Mouse (Mus musculus): ENCODE measurements around the gene Ola1. TPM values are rescaled to one million over a fixed set of nuclear protein-coding genes. Genes with fewer than 3 reads are reported as not detected.

Ola1 gene
- polyA plus RNA-seq, 1 experiment from 2014 or later: 64.1 TPM

DNA sequence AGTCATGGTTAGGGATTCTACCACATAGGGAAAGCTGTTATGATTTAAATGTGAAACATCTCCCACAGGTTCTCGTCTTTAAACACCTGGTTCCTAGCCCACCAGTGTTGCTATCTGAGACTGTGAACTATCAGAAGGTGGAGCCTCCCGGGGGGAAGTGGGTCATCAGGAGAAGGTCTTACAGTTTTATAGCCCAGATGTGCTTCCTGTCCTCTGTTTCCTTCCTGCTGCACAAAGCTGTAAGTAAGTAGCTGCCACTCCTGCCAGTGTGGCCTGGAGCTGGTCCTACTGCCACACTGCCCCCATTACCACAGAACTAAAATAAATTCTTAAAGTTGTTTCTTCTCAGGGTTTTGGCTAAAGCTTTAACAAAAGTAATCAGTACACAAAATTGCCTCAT is 72.6 kb downstream of the Ola1 start:
- Histone ChIP-seq H3K27me3 (replicated peaks) (no peaks in the 10 kb centered on the region), H3K4me1 (0 out of 2 replicates have a peak, but pooled peaks cover 3% of the 10 kb centered on the region), H3K9me3 (no peaks in the 10 kb centered on the region), H3K27ac (replicated peaks) (no peak overlapping the region), H3K4me2 (no peak overlapping the region), H3K4me3 (no peak overlapping the region), H3K9ac (no peak overlapping the region), H3K36me3 (peaks cover 3% of the 10 kb centered on the region; the same call in 1 of the 2 replicates)
- WGBS: 68% methylated on average over 2 of the region's 2 CpGs
- no peak for ATAC-seq (ENCODE audit: extremely low read depth, insufficient number of reproducible peaks, low FRiP score, low TSS enrichment)

DNA sequence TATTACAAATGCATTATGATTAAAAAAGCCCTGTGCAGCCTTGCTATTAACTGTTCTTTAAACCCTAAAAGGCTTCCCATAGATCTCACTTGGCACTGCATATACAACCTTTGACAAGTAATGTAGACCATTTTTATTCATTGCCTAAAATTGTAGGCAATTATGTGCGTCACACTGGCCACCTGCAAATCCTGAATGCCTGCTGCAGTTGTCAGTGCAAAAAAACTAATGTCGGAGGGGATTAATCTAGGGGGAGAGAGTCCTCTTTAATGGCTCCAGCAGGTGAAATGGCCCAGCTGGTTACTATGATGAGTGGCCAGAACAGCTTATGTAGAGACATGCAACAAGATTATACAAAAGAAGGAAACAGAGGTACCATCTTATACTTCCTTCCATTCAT is 75.0 kb downstream of the Ola1 start:
- Histone ChIP-seq H3K27ac (replicated peaks) (no peak overlapping the region), H3K4me1 (0 out of 2 replicates have a peak, but pooled peaks cover 3% of the 10 kb centered on the region), H3K36me3 (peaks cover 4% of the 10 kb centered on the region; the same call in 1 of the 2 replicates), H3K9me3 (no peaks in the 10 kb centered on the region), H3K27me3 (replicated peaks) (no peaks in the 10 kb centered on the region), H3K4me3 (no peak overlapping the region), H3K9ac (no peak overlapping the region), H3K4me2 (no peak overlapping the region)
- no peak for ATAC-seq (ENCODE audit: extremely low read depth, insufficient number of reproducible peaks, low FRiP score, low TSS enrichment)
- 75% methylated on average over 2 of the region's 2 CpGs for WGBS

GRCm38 (mm10) chr2:73142832-73143470 is 75.8 kb downstream of the Ola1 start:
- no peak overlapping the region for H3K4me3 ChIP-seq
- H3K4me2 ChIP-seq: no peak overlapping the region
- H3K36me3 ChIP-seq: peaks cover 4% of the 10 kb centered on the region; the same call in 1 of the 2 replicates
- no peak overlapping the region for H3K9ac ChIP-seq
- 0 out of 2 replicates have a peak, but pooled peaks cover 3% of the 10 kb centered on the region for H3K4me1 ChIP-seq
- H3K9me3 ChIP-seq: no peaks in the 10 kb centered on the region
- 66% methylated on average over 7 of the region's 7 CpGs for WGBS
- no peak for ATAC-seq (ENCODE audit: extremely low read depth, insufficient number of reproducible peaks, low FRiP score, low TSS enrichment)
- H3K27me3 ChIP-seq (replicated peaks): no peaks in the 10 kb centered on the region
- no peak overlapping the region for H3K27ac ChIP-seq (replicated peaks)

GRCm38 (mm10) chr2:73132897-73133296 is 85.8 kb downstream of the Ola1 start:
- peaks cover 7% of the 10 kb centered on the region; the same call in 1 of the 2 replicates for H3K36me3 ChIP-seq
- no peaks in the 10 kb centered on the region for H3K4me1 ChIP-seq
- 89% methylated on average over 2 of the region's 2 CpGs for WGBS
- no peak overlapping the region for H3K27ac ChIP-seq (replicated peaks)
- H3K4me3 ChIP-seq: no peak overlapping the region
- no peaks in the 10 kb centered on the region for H3K27me3 ChIP-seq (replicated peaks)
- no peak overlapping the region for H3K4me2 ChIP-seq
- H3K9ac ChIP-seq: no peak overlapping the region
- no peaks in the 10 kb centered on the region for H3K9me3 ChIP-seq
- ATAC-seq (ENCODE audit: extremely low read depth, insufficient number of reproducible peaks, low FRiP score, low TSS enrichment): no peak

DNA sequence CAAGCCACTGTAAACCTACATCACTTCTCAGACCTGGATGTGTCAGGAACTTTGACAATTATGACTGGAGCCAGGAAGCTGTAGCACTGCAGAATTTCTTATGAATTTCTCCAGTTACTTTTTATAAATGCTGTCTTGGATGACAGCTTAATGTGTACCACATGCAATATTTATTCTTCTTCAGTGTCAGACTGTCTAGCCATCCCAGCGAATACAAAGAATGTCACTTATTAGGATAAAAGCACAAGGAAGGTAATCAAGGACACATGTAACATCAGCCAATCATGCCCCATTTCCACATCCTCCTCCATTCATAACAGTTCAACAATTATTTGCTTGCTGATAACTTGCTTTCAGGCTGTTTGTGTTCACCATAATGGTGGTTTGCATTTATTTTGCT is 91.0 kb downstream of the Ola1 start:
- Histone ChIP-seq H3K9ac (no peak overlapping the region), H3K4me3 (no peak overlapping the region), H3K4me2 (no peak overlapping the region), H3K4me1 (no peaks in the 10 kb centered on the region), H3K9me3 (no peaks in the 10 kb centered on the region), H3K27ac (replicated peaks) (no peak overlapping the region), H3K27me3 (replicated peaks) (no peaks in the 10 kb centered on the region), H3K36me3 (no peaks in the 10 kb centered on the region)
- no peak for ATAC-seq (ENCODE audit: extremely low read depth, insufficient number of reproducible peaks, low FRiP score, low TSS enrichment)
- 74% methylated on average over 1 of the region's 1 CpGs for WGBS

DNA sequence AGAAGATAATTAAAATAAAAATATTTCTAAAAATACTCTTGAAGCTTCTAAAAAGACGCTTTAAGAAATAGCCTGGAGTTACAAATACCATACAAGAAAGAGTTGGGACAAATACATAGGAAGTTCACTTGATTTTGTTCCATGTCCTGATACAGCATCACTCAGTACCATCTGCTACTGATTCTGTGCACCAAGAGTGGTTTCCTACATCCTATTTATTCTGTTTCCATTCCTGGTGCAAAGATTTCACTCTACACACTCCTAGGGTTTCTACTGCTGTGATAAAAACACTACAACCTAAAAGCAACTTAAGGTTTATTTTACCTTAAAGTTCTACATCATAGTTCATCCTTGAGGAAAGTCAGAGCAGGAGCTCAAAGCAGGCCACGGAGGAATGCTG is 99.9 kb downstream of the Ola1 start:
- Histone ChIP-seq H3K9ac (no peak overlapping the region), H3K4me3 (no peak overlapping the region), H3K27me3 (replicated peaks) (no peaks in the 10 kb centered on the region), H3K4me1 (no peaks in the 10 kb centered on the region), H3K9me3 (no peaks in the 10 kb centered on the region), H3K27ac (replicated peaks) (no peak overlapping the region), H3K4me2 (no peak overlapping the region), H3K36me3 (no peaks in the 10 kb centered on the region)
- ATAC-seq (ENCODE audit: extremely low read depth, insufficient number of reproducible peaks, low FRiP score, low TSS enrichment): no peak
- 93% methylated on average over 2 of the region's 2 CpGs for WGBS

- Histone ChIP-seq H3K27me3 (replicated peaks) (no peaks in the 10 kb centered on the region), H3K4me1 (no peaks in the 10 kb centered on the region), H3K27ac (replicated peaks) (no peak overlapping the region), H3K9me3 (no peaks in the 10 kb centered on the region), H3K4me3 (no peak overlapping the region), H3K9ac (no peak overlapping the region), H3K4me2 (no peak overlapping the region), H3K36me3 (no peaks in the 10 kb centered on the region)
- 71% methylated on average over 5 of the region's 5 CpGs for WGBS
- ATAC-seq (ENCODE audit: extremely low read depth, insufficient number of reproducible peaks, low FRiP score, low TSS enrichment): no peak
These were observed 111.6 kb downstream of the Ola1 start for GRCm38 (mm10) chr2:73107089-73107488.

DNA sequence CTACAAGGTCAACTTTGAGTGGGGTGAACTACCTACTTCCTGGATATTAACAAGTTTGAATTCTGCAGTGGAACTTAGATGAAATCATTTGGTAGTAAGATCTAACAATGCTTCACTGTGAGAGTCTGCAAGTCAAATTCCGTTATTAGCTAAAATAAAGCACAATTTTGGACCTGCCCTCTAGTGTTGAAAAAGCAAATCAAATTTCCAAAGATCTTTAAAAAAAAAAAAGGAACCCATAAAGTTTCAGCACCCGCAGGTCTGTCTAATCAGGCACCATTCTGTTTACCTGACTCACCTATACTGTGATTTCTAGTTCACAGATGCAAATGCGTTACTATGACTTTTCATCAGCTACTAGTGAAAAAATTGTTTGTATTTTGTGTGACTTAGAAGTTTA is 122.2 kb downstream of the Ola1 start:
- no peak for ATAC-seq (ENCODE audit: extremely low read depth, insufficient number of reproducible peaks, low FRiP score, low TSS enrichment)
- Histone ChIP-seq H3K27ac (replicated peaks) (no peak overlapping the region), H3K36me3 (peaks cover 9% of the 10 kb centered on the region), H3K27me3 (replicated peaks) (no peaks in the 10 kb centered on the region), H3K4me1 (no peaks in the 10 kb centered on the region), H3K9me3 (no peaks in the 10 kb centered on the region), H3K4me2 (no peak overlapping the region), H3K9ac (no peak overlapping the region), H3K4me3 (no peak overlapping the region)
- WGBS: 82% methylated on average over 3 of the region's 3 CpGs

GRCm38 (mm10) chr2:73095300-73095699 is 123.4 kb downstream of the Ola1 start:
- Histone ChIP-seq H3K4me3 (no peak overlapping the region), H3K27me3 (replicated peaks) (no peaks in the 10 kb centered on the region), H3K9me3 (no peaks in the 10 kb centered on the region), H3K9ac (no peak overlapping the region), H3K27ac (replicated peaks) (no peak overlapping the region), H3K4me2 (no peak overlapping the region), H3K4me1 (no peaks in the 10 kb centered on the region), H3K36me3 (peaks cover 9% of the 10 kb centered on the region)
- ATAC-seq (ENCODE audit: extremely low read depth, insufficient number of reproducible peaks, low FRiP score, low TSS enrichment): no peak
- WGBS: 71% methylated on average over 2 of the region's 2 CpGs

GRCm38 (mm10) chr2:73093032-73093431 is 125.7 kb downstream of the Ola1 start:
- no peak overlapping the region for H3K4me3 ChIP-seq
- no peaks in the 10 kb centered on the region for H3K9me3 ChIP-seq
- no peak overlapping the region for H3K27ac ChIP-seq (replicated peaks)
- 79% methylated on average over 6 of the region's 6 CpGs for WGBS
- H3K4me1 ChIP-seq: peaks cover 15% of the 10 kb centered on the region
- ATAC-seq (ENCODE audit: extremely low read depth, insufficient number of reproducible peaks, low FRiP score, low TSS enrichment): no peak
- no peak overlapping the region for H3K9ac ChIP-seq
- H3K27me3 ChIP-seq (replicated peaks): no peaks in the 10 kb centered on the region
- no peak overlapping the region for H3K4me2 ChIP-seq
- peaks cover 9% of the 10 kb centered on the region for H3K36me3 ChIP-seq

GRCm38 (mm10) chr2:73091302-73091701 is 127.4 kb downstream of the Ola1 start:
- no peak overlapping the region for H3K27ac ChIP-seq (replicated peaks)
- 86% methylated on average over 8 of the region's 8 CpGs for WGBS
- H3K4me2 ChIP-seq: no peak overlapping the region
- no peak overlapping the region for H3K9ac ChIP-seq
- peaks cover 9% of the 10 kb centered on the region for H3K36me3 ChIP-seq
- H3K4me3 ChIP-seq: no peak overlapping the region
- ATAC-seq (ENCODE audit: extremely low read depth, insufficient number of reproducible peaks, low FRiP score, low TSS enrichment): no peak
- no peaks in the 10 kb centered on the region for H3K27me3 ChIP-seq (replicated peaks)
- H3K4me1 ChIP-seq: peaks cover 21% of the 10 kb centered on the region
- no peaks in the 10 kb centered on the region for H3K9me3 ChIP-seq

DNA sequence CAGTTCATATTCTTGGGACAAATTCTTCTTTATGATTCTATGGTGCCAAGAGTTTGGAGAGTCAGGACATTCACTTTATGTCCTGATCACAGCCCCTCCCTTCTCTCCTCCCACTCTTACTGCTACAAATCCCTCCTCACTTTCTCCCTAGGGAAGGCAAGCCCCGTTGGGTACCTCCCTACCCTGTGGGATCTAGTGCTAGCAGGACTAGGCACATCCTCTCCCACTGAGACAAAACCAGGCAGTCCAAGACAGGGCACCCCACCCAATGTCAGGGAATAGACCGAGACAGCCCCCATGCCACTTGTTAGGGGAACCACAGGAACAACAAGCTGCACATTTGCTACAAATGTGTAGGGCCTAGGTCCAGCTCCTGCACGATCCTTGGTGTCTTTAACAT is 131.1 kb downstream of the Ola1 start:
- Histone ChIP-seq H3K4me2 (no peak overlapping the region), H3K27me3 (replicated peaks) (no peaks in the 10 kb centered on the region), H3K27ac (replicated peaks) (no peak overlapping the region), H3K9me3 (no peaks in the 10 kb centered on the region), H3K9ac (no peak overlapping the region), H3K4me3 (no peak overlapping the region), H3K4me1 (peaks cover 36% of the 10 kb centered on the region), H3K36me3 (peaks cover 9% of the 10 kb centered on the region)
- ATAC-seq (ENCODE audit: extremely low read depth, insufficient number of reproducible peaks, low FRiP score, low TSS enrichment): no peak
- 63% methylated on average over 3 of the region's 3 CpGs for WGBS

Data from heart, embryonic 13.5 days (tissue).